Mouse (Mus musculus): ENCODE results near the gene Hcn2. TPM values are rescaled to one million over a fixed set of nuclear protein-coding genes. Genes with fewer than 3 reads are reported as not detected.
A peak's percentile ranks its signal among the peaks of the same experiment; 100 is the strongest.

The Hcn2 gene
- total and polyA plus RNA-seq, 2 experiments, result 0.09 to 0.45 TPM

DNA sequence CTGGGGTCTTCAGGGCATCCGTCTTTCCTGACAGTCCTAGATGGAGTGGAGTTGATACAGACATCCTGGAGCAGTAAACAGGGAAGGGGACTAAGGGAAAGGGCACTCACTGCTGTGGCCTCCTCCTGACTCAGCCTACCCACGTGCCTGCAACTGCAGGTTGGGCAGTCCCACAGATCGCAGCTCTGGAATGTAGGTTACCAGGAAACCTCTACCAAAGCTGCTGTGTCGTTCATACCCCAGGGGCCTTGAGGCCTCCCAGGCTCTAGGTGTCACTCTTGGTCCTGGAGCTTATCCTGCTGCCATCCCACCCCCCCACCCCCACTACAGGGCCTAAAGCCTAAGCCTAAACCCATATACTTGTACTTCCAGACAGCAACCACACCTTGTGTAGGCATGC lies 8.7 kb upstream of the Hcn2 start:
- Histone ChIP-seq H3K4me1 (ENCODE audit: control insufficient read depth, insufficient read depth, low read length) (peaks cover 26% of the 10 kb centered on the region), H3K27me3 (ENCODE audit: control insufficient read depth, insufficient read depth, low read length) (no peaks in the 10 kb centered on the region), H3K9ac (ENCODE audit: low read depth, low read length) (no peak overlapping the region), H3K79me2 (ENCODE audit: control insufficient read depth, insufficient read depth, low read length) (peaks cover 31% of the 10 kb centered on the region), H3K4me3 (ENCODE audit: insufficient read depth, low read depth, low read length) (no peak overlapping the region), H3K27ac (replicated peaks; ENCODE audit: insufficient read depth, low read depth, low read length) (no peak overlapping the region), H3K36me3 (ENCODE audit: control insufficient read depth, insufficient read depth, low read length) (peaks cover 3% of the 10 kb centered on the region; the same call in 1 of the 2 replicates)
- no peak for DNase-seq (ENCODE audit: extremely low read depth, low read depth, low spot score)
- TF ChIP-seq CTCF (IDR thresholded peaks at IDR 0.05; ENCODE audit: low read depth, low read length), result no peak
- no peak for TF ChIP-seq POLR2A (IDR thresholded peaks at IDR 0.05; ENCODE audit: extremely low read depth, insufficient read depth, low read length)
- 36% methylated on average over 4 of the region's 4 CpGs for WGBS

DNA sequence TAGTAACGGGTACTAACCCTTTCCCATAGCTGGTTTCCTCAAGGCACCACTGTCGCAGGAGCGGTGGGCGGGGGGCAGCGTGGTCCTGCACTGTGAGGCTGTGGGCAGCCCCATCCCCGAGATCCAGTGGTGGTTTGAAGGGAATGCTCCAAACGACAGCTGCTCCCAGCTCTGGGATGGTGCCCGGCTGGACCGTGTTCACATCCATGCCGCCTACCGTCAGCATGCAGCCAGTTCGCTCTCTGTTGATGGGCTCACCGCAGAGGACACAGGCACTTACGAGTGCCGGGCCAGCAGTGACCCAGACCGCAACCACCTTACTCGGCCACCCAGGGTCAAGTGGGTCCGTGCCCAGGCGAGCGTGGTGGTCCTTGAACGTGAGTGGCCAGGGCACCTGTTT lies 7.8 kb upstream of the Hcn2 start:
- H3K79me2 ChIP-seq (ENCODE audit: control insufficient read depth, insufficient read depth, low read length), result peaks cover 31% of the 10 kb centered on the region
- TF ChIP-seq POLR2A (IDR thresholded peaks at IDR 0.05; ENCODE audit: extremely low read depth, insufficient read depth, low read length), result no peak
- H3K36me3 ChIP-seq (ENCODE audit: control insufficient read depth, insufficient read depth, low read length), result peaks cover 3% of the 10 kb centered on the region; the same call in 1 of the 2 replicates
- peaks cover 26% of the 10 kb centered on the region for H3K4me1 ChIP-seq (ENCODE audit: control insufficient read depth, insufficient read depth, low read length)
- no peak for DNase-seq (ENCODE audit: extremely low read depth, low read depth, low spot score)
- H3K27me3 ChIP-seq (ENCODE audit: control insufficient read depth, insufficient read depth, low read length), result no peaks in the 10 kb centered on the region
- no peak overlapping the region for H3K27ac ChIP-seq (replicated peaks; ENCODE audit: insufficient read depth, low read depth, low read length)
- no peak overlapping the region for H3K9ac ChIP-seq (ENCODE audit: low read depth, low read length)
- 88% methylated on average over 21 of the region's 21 CpGs for WGBS
- no peak overlapping the region for H3K4me3 ChIP-seq (ENCODE audit: insufficient read depth, low read depth, low read length)

DNA sequence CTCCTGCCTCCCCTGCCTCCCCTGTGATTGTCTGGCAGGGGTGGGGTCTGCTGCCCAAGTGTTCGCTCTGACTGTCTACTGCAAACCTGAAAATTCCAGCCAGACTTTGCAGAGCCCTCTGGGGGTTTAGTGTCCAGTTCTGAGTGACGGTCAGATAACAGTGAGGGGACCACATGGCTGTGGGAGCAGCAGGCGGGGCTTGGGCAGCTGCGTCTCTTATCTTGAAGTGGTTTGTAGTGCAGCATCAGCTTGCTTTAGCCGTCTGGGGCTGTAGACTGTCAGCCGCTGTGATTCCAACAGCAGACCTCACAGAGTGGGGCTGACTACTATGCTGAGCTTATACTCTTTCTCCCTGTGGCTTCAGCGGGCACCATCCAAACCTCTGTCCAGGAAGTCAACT lies 7.1 kb upstream of the Hcn2 start:
- no peak for DNase-seq (ENCODE audit: extremely low read depth, low read depth, low spot score)
- WGBS, result 81% methylated on average over 7 of the region's 7 CpGs
- H3K79me2 ChIP-seq (ENCODE audit: control insufficient read depth, insufficient read depth, low read length), result peaks cover 31% of the 10 kb centered on the region
- H3K9ac ChIP-seq (ENCODE audit: low read depth, low read length), result no peak overlapping the region
- TF ChIP-seq POLR2A (IDR thresholded peaks at IDR 0.05; ENCODE audit: extremely low read depth, insufficient read depth, low read length) (no peak), CTCF (IDR thresholded peaks at IDR 0.05; ENCODE audit: low read depth, low read length) (no peak)
- peaks cover 3% of the 10 kb centered on the region; the same call in 1 of the 2 replicates for H3K36me3 ChIP-seq (ENCODE audit: control insufficient read depth, insufficient read depth, low read length)
- H3K27me3 ChIP-seq (ENCODE audit: control insufficient read depth, insufficient read depth, low read length), result no peaks in the 10 kb centered on the region
- H3K4me1 ChIP-seq (ENCODE audit: control insufficient read depth, insufficient read depth, low read length), result peaks cover 26% of the 10 kb centered on the region
- H3K27ac ChIP-seq (replicated peaks; ENCODE audit: insufficient read depth, low read depth, low read length), result no peak overlapping the region
- H3K4me3 ChIP-seq (ENCODE audit: insufficient read depth, low read depth, low read length), result no peak overlapping the region

DNA sequence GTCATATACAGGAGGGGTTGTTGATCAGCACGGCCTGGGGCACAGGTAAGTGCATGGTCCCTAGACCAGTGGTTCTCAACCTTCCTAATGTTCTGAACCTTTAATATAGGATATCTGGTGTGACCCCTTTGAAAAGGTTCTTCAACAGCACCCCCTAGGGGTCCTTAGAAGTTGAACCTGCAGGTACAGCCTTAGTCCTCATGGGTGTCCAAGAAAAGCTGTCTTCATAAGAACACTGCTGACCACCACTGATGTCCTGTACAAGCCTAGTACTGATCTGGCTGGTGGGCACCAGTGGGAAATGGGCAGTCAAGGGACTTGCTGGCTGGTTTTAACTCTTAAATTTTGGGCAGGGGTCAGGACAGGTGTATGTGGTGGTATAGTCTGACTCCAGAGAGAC lies 4.4 kb upstream of the Hcn2 start:
- Histone ChIP-seq H3K79me2 (ENCODE audit: control insufficient read depth, insufficient read depth, low read length) (peaks cover 14% of the 10 kb centered on the region), H3K4me1 (ENCODE audit: control insufficient read depth, insufficient read depth, low read length) (peaks cover 6% of the 10 kb centered on the region), H3K36me3 (ENCODE audit: control insufficient read depth, insufficient read depth, low read length) (peaks cover 3% of the 10 kb centered on the region; the same call in 1 of the 2 replicates), H3K27me3 (ENCODE audit: control insufficient read depth, insufficient read depth, low read length) (peaks cover 6% of the 10 kb centered on the region), H3K27ac (replicated peaks; ENCODE audit: insufficient read depth, low read depth, low read length) (no peak overlapping the region), H3K4me3 (ENCODE audit: insufficient read depth, low read depth, low read length) (no peak overlapping the region), H3K9ac (ENCODE audit: low read depth, low read length) (no peak overlapping the region)
- DNase-seq (ENCODE audit: extremely low read depth, low read depth, low spot score), result peak; percentile 45
- TF ChIP-seq CTCF (IDR thresholded peaks at IDR 0.05; ENCODE audit: low read depth, low read length) (peak; percentile 37; the same call in 1 of the 2 replicates), POLR2A (IDR thresholded peaks at IDR 0.05; ENCODE audit: extremely low read depth, insufficient read depth, low read length) (no peak)
- 86% methylated on average over 1 of the region's 1 CpGs for WGBS

DNA sequence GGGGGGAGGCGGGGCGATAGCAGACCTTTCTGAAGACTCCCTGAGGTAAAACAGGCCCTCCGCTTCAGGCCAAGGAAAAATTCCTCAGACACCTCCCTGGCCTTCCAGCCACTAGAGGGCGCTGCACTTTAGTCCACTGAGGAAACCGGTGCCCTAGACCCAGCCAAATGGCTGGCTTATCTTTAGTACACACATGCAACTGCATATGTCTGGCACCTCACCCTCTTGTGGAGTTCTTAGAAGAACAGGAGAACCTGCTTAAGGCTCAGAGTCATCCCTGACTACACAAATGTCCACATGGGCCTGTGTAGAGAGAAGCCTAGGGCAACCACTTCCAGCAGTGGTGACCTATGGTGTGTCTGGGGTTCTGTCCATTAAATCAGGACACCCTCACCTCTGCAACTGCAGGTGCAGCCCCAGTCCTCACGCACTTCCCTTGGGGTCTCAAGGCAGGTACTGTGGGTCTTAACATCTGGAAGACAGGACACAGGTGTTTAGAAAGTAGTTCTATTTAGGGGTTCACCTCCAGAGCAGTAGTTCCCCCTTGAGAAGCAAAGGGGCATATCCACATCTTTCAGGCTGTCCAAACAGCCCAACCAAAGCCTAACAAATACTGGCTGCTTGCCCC lies 3.8 kb upstream of the Hcn2 start:
- H3K27ac ChIP-seq (replicated peaks; ENCODE audit: insufficient read depth, low read depth, low read length), result no peak overlapping the region
- 12% methylated on average over 6 of the region's 6 CpGs for WGBS
- H3K27me3 ChIP-seq (ENCODE audit: control insufficient read depth, insufficient read depth, low read length), result peaks cover 10% of the 10 kb centered on the region
- no peaks in the 10 kb centered on the region for H3K4me1 ChIP-seq (ENCODE audit: control insufficient read depth, insufficient read depth, low read length)
- TF ChIP-seq CTCF (IDR thresholded peaks at IDR 0.05; ENCODE audit: low read depth, low read length) (peak; percentile 88), POLR2A (IDR thresholded peaks at IDR 0.05; ENCODE audit: extremely low read depth, insufficient read depth, low read length) (no peak)
- H3K9ac ChIP-seq (ENCODE audit: low read depth, low read length), result no peak overlapping the region
- peaks cover 3% of the 10 kb centered on the region; the same call in 1 of the 2 replicates for H3K36me3 ChIP-seq (ENCODE audit: control insufficient read depth, insufficient read depth, low read length)
- no peak overlapping the region for H3K4me3 ChIP-seq (ENCODE audit: insufficient read depth, low read depth, low read length)
- DNase-seq (ENCODE audit: extremely low read depth, low read depth, low spot score), result peak; percentile 52
- H3K79me2 ChIP-seq (ENCODE audit: control insufficient read depth, insufficient read depth, low read length), result peaks cover 9% of the 10 kb centered on the region

DNA sequence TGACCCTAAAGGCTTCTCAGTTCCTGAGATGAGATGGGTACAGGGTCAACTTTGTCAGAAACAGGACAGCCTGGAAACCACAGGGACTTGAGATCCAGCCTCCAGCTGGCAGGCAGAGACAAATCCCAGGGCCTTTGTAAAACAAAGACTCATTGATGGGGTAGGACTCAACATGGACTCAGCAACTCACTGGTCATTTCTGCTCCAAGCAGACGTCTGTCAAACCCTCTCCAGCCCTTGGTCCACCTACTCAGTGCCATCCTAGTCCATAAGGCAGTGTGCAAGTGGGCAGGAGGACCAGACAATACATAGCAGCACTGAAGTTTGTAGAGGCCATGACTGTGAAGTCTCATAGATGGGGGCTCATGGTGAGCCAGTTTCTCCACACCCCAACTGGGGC lies 3.3 kb upstream of the Hcn2 start:
- Histone ChIP-seq H3K4me3 (ENCODE audit: insufficient read depth, low read depth, low read length) (no peak overlapping the region), H3K9ac (ENCODE audit: low read depth, low read length) (no peak overlapping the region), H3K4me1 (ENCODE audit: control insufficient read depth, insufficient read depth, low read length) (no peaks in the 10 kb centered on the region), H3K79me2 (ENCODE audit: control insufficient read depth, insufficient read depth, low read length) (peaks cover 6% of the 10 kb centered on the region; the same call in 1 of the 2 replicates), H3K27me3 (ENCODE audit: control insufficient read depth, insufficient read depth, low read length) (peaks cover 10% of the 10 kb centered on the region), H3K27ac (replicated peaks; ENCODE audit: insufficient read depth, low read depth, low read length) (no peak overlapping the region), H3K36me3 (ENCODE audit: control insufficient read depth, insufficient read depth, low read length) (peaks cover 3% of the 10 kb centered on the region; the same call in 1 of the 2 replicates)
- WGBS, result 16% methylated on average over 1 of the region's 1 CpGs
- no peak for DNase-seq (ENCODE audit: extremely low read depth, low read depth, low spot score)
- TF ChIP-seq POLR2A (IDR thresholded peaks at IDR 0.05; ENCODE audit: extremely low read depth, insufficient read depth, low read length), result no peak
- no peak for TF ChIP-seq CTCF (IDR thresholded peaks at IDR 0.05; ENCODE audit: low read depth, low read length)

Measured in liver, adult 2 months (tissue).